Mouse (Mus musculus): ENCODE measurements at regions not wholly inside any gene's neighbourhood (a gene's known extent, or its start where the extent isn't known, plus 50 kb on each side); places are given as distances from the start of the nearest gene placed in this dataset.
A peak's percentile ranks its signal among the peaks of the same experiment; 100 is the strongest.

DNA sequence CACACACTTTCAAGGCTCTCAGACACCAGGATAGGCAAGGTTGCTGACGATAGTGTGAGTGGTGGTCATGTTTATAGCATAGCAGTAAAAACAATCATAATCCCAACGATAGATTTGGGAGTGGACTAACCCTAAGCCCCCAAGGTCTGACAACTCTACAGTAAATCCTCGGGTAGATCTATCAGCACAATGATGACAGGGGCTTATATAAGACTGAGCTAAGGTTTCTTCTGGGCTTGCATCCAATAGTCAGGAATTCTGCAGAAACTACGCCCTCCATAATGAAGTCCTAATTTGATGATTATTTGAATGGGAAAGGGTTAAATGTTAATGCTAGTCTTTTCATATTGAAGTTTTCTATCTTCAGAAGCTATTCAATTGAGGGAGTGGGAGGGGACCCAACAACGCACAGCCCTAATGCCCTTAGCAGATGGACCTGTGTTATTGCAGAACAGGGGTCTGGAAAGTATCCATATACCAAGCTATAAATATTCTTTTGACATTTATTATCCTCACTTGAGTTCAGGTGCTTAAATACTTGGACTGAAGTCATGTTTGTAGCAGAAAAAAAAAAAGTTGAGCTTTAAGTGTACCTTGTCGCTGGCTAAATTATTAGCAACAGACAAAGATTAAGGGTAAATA, 311.8 kb upstream of the Spag17 start:
- ATAC-seq (ENCODE audit: insufficient read depth, low FRiP score) = 0 out of 2 replicates have a peak, but pooled peaks have one; percentile 50
- no peak overlapping the region for H3K27ac ChIP-seq (ENCODE audit: low read length)
- no peaks in the 10 kb centered on the region for H3K36me3 ChIP-seq (ENCODE audit: control insufficient read depth, insufficient read depth, low read length)
- H3K9me3 ChIP-seq (replicated peaks; ENCODE audit: control insufficient read depth, low read length) = no peaks in the 10 kb centered on the region
- no peak overlapping the region for H3K9ac ChIP-seq (ENCODE audit: low read length)
- H3K27me3 ChIP-seq (ENCODE audit: control insufficient read depth, insufficient read depth, low read length) = no peaks in the 10 kb centered on the region
- no peaks in the 10 kb centered on the region for H3K4me1 ChIP-seq (ENCODE audit: control insufficient read depth, insufficient read depth, low read length)
- H3K4me3 ChIP-seq (replicated peaks; ENCODE audit: low read length) = no peak overlapping the region
- 33% methylated on average over 6 of the region's 6 CpGs for WGBS
- H3K4me2 ChIP-seq (ENCODE audit: low read depth, low read length) = no peak overlapping the region

DNA sequence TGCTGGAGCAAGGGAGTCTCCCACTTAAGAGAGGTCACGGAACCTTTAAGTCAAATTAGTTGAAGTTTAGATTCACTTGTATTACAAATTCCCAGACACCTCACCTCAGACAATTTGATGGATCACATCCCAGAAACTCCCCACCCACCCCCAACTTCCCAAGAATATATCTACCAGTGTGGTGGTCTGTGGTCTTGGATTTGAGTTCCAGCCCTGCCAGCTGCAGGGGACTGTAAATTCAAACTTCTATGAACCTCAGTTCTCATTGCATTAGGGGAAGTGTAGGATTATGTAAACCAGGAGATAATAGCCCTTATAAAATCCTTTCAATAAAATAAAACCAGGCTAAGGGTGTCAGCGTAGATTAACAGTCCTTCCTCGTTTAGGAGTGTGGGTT, 311.2 kb upstream of the Spag17 start:
- no peak overlapping the region for H3K27ac ChIP-seq (ENCODE audit: low read length)
- H3K9ac ChIP-seq (ENCODE audit: low read length) = no peak overlapping the region
- H3K4me2 ChIP-seq (ENCODE audit: low read depth, low read length) = no peak overlapping the region
- H3K9me3 ChIP-seq (replicated peaks; ENCODE audit: control insufficient read depth, low read length) = no peaks in the 10 kb centered on the region
- ATAC-seq (ENCODE audit: insufficient read depth, low FRiP score) = no peak
- no peaks in the 10 kb centered on the region for H3K27me3 ChIP-seq (ENCODE audit: control insufficient read depth, insufficient read depth, low read length)
- no peaks in the 10 kb centered on the region for H3K36me3 ChIP-seq (ENCODE audit: control insufficient read depth, insufficient read depth, low read length)
- WGBS = 50% methylated on average over 3 of the region's 3 CpGs
- H3K4me3 ChIP-seq (replicated peaks; ENCODE audit: low read length) = no peak overlapping the region
- H3K4me1 ChIP-seq (ENCODE audit: control insufficient read depth, insufficient read depth, low read length) = no peaks in the 10 kb centered on the region

DNA sequence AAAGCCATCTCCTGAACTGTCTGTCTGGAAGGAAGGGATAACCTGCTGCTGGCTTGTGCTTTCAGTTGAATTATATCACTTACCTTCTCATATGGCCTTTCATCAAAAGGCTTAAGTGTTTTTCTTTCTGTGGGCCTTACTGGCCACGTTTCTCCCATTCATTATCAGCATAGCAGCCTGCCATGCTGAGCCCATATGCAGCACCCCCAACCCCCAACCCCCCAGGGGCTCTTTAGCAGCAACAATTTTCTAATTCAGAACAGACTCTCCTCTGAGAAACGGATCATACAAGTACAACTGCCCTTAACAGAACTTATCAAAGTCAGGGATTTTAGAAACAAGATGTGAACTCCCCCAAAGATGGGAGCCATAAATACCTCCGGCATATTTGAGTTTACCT, 282.5 kb upstream of the Spag17 start:
- 33% methylated on average over 3 of the region's 3 CpGs for WGBS
- no peak overlapping the region for H3K9ac ChIP-seq (ENCODE audit: low read length)
- no peak overlapping the region for H3K4me3 ChIP-seq (replicated peaks; ENCODE audit: low read length)
- no peaks in the 10 kb centered on the region for H3K4me1 ChIP-seq (ENCODE audit: control insufficient read depth, insufficient read depth, low read length)
- H3K4me2 ChIP-seq (ENCODE audit: low read depth, low read length) = no peak overlapping the region
- no peaks in the 10 kb centered on the region for H3K9me3 ChIP-seq (replicated peaks; ENCODE audit: control insufficient read depth, low read length)
- H3K36me3 ChIP-seq (ENCODE audit: control insufficient read depth, insufficient read depth, low read length) = no peaks in the 10 kb centered on the region
- H3K27ac ChIP-seq (ENCODE audit: low read length) = no peak overlapping the region
- no peaks in the 10 kb centered on the region for H3K27me3 ChIP-seq (ENCODE audit: control insufficient read depth, insufficient read depth, low read length)
- no peak for ATAC-seq (ENCODE audit: insufficient read depth, low FRiP score)

DNA sequence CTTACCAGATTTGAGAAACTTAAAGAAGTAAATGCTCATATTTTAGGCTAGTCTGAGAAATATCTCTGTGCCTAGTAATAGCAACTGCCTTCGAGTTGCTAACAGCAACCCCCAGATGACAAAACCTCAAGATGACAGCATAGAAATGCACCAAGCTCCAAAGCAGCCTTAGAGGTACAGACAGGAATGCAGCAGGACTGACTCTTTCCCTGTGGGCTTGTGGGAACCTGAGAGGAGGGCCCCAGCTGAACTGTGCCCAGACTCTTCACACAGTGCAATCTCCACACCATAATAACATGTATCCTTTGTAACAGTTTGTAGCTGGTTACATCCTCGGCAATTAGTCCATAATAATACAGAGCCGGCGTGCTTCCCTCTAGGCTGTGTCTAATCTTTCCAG, 252.9 kb upstream of the Spag17 start:
- H3K36me3 ChIP-seq (ENCODE audit: control insufficient read depth, insufficient read depth, low read length) = no peaks in the 10 kb centered on the region
- H3K27ac ChIP-seq (ENCODE audit: low read length) = no peak overlapping the region
- no peaks in the 10 kb centered on the region for H3K27me3 ChIP-seq (ENCODE audit: control insufficient read depth, insufficient read depth, low read length)
- H3K4me1 ChIP-seq (ENCODE audit: control insufficient read depth, insufficient read depth, low read length) = no peaks in the 10 kb centered on the region
- no peak overlapping the region for H3K4me2 ChIP-seq (ENCODE audit: low read depth, low read length)
- WGBS = 82% methylated on average over 4 of the region's 4 CpGs
- no peaks in the 10 kb centered on the region for H3K9me3 ChIP-seq (replicated peaks; ENCODE audit: control insufficient read depth, low read length)
- no peak for ATAC-seq (ENCODE audit: insufficient read depth, low FRiP score)
- H3K4me3 ChIP-seq (replicated peaks; ENCODE audit: low read length) = no peak overlapping the region
- H3K9ac ChIP-seq (ENCODE audit: low read length) = no peak overlapping the region

DNA sequence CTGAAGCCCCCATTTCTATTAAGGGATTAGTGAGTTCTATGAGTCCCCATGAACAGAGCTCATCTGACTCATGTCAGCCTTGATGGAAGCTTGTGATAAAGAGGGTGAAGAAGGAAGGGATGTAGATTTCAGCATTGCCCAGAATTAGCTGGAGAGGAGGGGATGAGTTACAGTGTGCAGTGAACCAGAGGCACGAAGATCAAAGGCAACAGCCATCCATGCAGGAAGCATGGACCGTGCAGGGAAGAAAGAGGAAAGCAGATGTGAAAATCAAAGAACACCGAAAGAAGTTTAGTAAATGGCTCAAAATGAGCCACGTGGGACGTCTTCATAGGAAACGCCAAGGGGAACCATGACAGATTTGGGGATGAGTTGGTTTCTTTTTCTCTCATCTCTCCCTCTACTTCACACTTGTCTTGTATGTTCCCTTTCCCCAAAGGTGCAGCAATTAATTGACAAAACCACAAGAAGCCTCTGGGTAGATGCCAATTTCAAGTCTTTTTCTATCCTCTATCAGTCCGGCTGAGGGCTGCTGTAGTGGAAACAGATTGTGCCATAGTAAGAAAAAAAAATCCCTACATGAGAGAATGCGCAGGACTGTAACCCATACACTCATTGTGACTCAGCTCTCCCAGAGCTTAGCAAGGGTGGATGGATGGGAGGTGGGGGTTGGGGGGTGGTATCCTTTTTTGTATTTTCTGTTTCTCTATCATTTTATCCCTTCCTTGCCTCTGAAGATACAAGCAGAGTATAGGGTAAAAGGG, 243.7 kb upstream of the Spag17 start:
- no peaks in the 10 kb centered on the region for H3K27me3 ChIP-seq (ENCODE audit: control insufficient read depth, insufficient read depth, low read length)
- H3K9me3 ChIP-seq (replicated peaks; ENCODE audit: control insufficient read depth, low read length) = no peaks in the 10 kb centered on the region
- H3K27ac ChIP-seq (ENCODE audit: low read length) = no peak overlapping the region
- no peaks in the 10 kb centered on the region for H3K36me3 ChIP-seq (ENCODE audit: control insufficient read depth, insufficient read depth, low read length)
- ATAC-seq (ENCODE audit: insufficient read depth, low FRiP score) = no peak
- WGBS = 85% methylated on average over 8 of the region's 8 CpGs
- no peaks in the 10 kb centered on the region for H3K4me1 ChIP-seq (ENCODE audit: control insufficient read depth, insufficient read depth, low read length)
- no peak overlapping the region for H3K4me2 ChIP-seq (ENCODE audit: low read depth, low read length)
- H3K4me3 ChIP-seq (replicated peaks; ENCODE audit: low read length) = no peak overlapping the region
- H3K9ac ChIP-seq (ENCODE audit: low read length) = no peak overlapping the region

DNA sequence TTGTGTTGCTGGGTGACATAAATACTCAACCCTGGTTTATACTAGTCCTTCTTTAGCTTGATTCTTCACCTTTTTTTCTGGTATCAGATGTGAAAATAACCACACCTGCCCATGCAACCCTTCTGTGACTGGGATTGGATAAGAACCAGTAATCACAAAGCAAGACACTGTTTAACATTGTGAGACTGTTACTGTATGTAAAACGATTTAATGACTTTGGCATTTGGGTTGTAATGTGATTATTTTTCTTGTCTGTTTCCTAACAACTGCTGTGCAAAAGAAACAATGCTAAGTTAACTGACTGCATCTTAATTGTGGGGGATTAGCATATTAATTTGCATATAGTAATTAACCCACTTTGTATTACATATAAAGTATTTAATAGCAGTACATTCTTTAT, 240.3 kb upstream of the Spag17 start:
- H3K27me3 ChIP-seq (ENCODE audit: control insufficient read depth, insufficient read depth, low read length) = no peaks in the 10 kb centered on the region
- no peaks in the 10 kb centered on the region for H3K4me1 ChIP-seq (ENCODE audit: control insufficient read depth, insufficient read depth, low read length)
- no peak overlapping the region for H3K4me3 ChIP-seq (replicated peaks; ENCODE audit: low read length)
- no peak for ATAC-seq (ENCODE audit: insufficient read depth, low FRiP score)
- no peaks in the 10 kb centered on the region for H3K36me3 ChIP-seq (ENCODE audit: control insufficient read depth, insufficient read depth, low read length)
- H3K9me3 ChIP-seq (replicated peaks; ENCODE audit: control insufficient read depth, low read length) = no peaks in the 10 kb centered on the region
- H3K4me2 ChIP-seq (ENCODE audit: low read depth, low read length) = no peak overlapping the region
- no peak overlapping the region for H3K9ac ChIP-seq (ENCODE audit: low read length)
- 61% methylated on average over 1 of the region's 1 CpGs for WGBS
- H3K27ac ChIP-seq (ENCODE audit: low read length) = no peak overlapping the region

DNA sequence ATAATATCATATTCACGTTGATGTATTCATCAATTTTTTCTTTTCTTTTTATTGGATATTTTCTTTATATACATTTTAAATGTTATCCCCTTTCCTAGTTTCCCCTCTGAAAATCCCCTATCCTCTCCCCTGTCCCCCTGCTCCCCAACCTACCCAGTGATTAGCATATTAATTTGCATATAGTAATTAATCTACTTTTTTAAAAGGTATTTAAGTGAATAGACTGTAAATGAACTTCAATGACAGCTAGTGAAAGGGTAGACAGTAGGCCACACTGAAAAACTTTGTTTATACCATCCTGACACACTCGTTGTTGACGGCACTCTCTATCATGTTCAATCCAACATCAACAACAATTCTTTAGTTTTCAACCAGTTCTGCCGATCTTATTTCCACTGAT, 239.9 kb upstream of the Spag17 start:
- ATAC-seq (ENCODE audit: insufficient read depth, low FRiP score) = no peak
- H3K4me1 ChIP-seq (ENCODE audit: control insufficient read depth, insufficient read depth, low read length) = no peaks in the 10 kb centered on the region
- no peaks in the 10 kb centered on the region for H3K9me3 ChIP-seq (replicated peaks; ENCODE audit: control insufficient read depth, low read length)
- no peaks in the 10 kb centered on the region for H3K36me3 ChIP-seq (ENCODE audit: control insufficient read depth, insufficient read depth, low read length)
- H3K27ac ChIP-seq (ENCODE audit: low read length) = no peak overlapping the region
- WGBS = 79% methylated on average over 4 of the region's 4 CpGs
- no peak overlapping the region for H3K4me3 ChIP-seq (replicated peaks; ENCODE audit: low read length)
- H3K9ac ChIP-seq (ENCODE audit: low read length) = no peak overlapping the region
- no peak overlapping the region for H3K4me2 ChIP-seq (ENCODE audit: low read depth, low read length)
- no peaks in the 10 kb centered on the region for H3K27me3 ChIP-seq (ENCODE audit: control insufficient read depth, insufficient read depth, low read length)

DNA sequence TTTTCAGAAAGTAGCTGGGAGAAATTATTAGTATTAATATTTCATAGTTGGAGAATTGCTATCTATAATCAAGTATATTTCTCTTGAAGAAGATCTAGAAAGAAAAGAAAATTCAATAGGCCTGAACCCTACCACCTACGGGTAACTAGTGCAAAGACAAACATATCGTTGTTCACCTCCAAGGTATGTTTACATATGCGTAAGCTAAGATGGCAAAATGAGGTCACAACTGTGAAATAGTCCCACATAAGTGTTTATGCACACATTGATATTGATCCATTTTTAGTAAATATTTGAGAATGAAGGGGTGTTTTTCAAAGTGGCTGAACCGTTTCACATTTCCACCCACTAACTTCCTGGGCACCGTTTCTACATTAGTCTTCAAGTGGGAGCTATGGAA, 227.6 kb upstream of the Spag17 start:
- Histone ChIP-seq H3K9me3 (replicated peaks; ENCODE audit: control insufficient read depth, low read length) (no peaks in the 10 kb centered on the region), H3K27ac (ENCODE audit: low read length) (no peak overlapping the region), H3K4me3 (replicated peaks; ENCODE audit: low read length) (no peak overlapping the region), H3K4me2 (ENCODE audit: low read depth, low read length) (no peak overlapping the region), H3K36me3 (ENCODE audit: control insufficient read depth, insufficient read depth, low read length) (no peaks in the 10 kb centered on the region), H3K9ac (ENCODE audit: low read length) (no peak overlapping the region), H3K4me1 (ENCODE audit: control insufficient read depth, insufficient read depth, low read length) (no peaks in the 10 kb centered on the region), H3K27me3 (ENCODE audit: control insufficient read depth, insufficient read depth, low read length) (no peaks in the 10 kb centered on the region)
- WGBS = 49% methylated on average over 5 of the region's 5 CpGs
- ATAC-seq (ENCODE audit: insufficient read depth, low FRiP score) = peak; percentile 53; the same call in 1 of the 2 replicates

DNA sequence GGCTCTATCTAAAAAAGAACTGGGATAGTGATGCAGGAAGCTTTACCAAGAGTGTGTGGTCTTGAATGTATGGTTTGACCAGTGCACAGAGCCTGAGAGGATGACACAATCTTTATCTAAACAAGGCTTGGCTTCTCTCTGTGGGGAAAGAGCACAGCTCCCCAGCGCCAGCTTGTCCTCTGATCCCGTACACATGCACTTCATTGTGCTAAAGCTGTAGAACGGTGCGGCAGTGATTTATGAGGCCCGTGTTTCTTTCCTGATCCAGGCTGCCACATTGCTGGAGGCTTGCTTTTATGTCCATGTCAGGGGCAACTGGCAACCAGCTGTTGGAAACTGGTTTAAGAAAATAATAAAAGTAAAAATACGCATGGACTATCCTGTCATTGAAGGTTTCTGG, 221.4 kb upstream of the Spag17 start:
- Histone ChIP-seq H3K4me2 (ENCODE audit: low read depth, low read length) (no peak overlapping the region), H3K27ac (ENCODE audit: low read length) (no peak overlapping the region), H3K4me1 (ENCODE audit: control insufficient read depth, insufficient read depth, low read length) (no peaks in the 10 kb centered on the region), H3K9ac (ENCODE audit: low read length) (no peak overlapping the region), H3K36me3 (ENCODE audit: control insufficient read depth, insufficient read depth, low read length) (no peaks in the 10 kb centered on the region), H3K9me3 (replicated peaks; ENCODE audit: control insufficient read depth, low read length) (no peaks in the 10 kb centered on the region), H3K27me3 (ENCODE audit: control insufficient read depth, insufficient read depth, low read length) (no peaks in the 10 kb centered on the region), H3K4me3 (replicated peaks; ENCODE audit: low read length) (no peak overlapping the region)
- ATAC-seq (ENCODE audit: insufficient read depth, low FRiP score) = no peak
- WGBS = 54% methylated on average over 6 of the region's 6 CpGs
